Mouse (Mus musculus): ENCODE measurements around the gene B230118H07Rik.

The B230118H07Rik gene

DNA sequence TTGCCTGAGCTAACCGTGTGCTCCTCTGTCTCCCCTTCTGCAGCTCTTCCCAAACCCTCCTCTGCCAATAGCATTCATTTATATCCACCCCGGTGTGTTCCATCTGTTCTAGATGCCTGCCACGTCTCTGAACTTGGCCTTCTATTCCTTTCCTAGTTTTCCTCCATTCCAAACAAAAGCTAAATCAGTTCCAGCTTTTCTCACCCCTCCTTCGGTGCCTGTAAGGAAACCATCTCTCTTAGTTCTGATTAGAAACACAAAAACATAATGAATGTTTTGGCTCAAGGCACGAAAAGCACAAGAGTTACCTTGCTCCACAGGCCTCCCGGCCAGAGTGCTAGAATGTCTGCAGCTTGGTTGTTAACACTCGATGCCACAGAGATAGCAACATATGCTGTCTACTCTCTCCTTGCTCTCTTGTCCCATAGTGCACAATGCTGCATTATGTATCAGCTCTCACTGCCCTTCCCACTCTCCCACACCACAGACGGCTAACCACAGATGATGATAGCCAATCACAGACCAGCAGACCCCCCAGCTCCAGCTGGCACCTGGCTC lies at the start of gene B230118H07Rik, which contains the start of gene Rag1:
Gene B230118H07Rik (minus strand): TSS at position 419 of the 558 bp plus-strand sequence.
Gene Rag1 (minus strand): TSS at position 388 of the 558 bp plus-strand sequence.
- DNase-seq (ENCODE audit: low spot score) = no peak

DNA sequence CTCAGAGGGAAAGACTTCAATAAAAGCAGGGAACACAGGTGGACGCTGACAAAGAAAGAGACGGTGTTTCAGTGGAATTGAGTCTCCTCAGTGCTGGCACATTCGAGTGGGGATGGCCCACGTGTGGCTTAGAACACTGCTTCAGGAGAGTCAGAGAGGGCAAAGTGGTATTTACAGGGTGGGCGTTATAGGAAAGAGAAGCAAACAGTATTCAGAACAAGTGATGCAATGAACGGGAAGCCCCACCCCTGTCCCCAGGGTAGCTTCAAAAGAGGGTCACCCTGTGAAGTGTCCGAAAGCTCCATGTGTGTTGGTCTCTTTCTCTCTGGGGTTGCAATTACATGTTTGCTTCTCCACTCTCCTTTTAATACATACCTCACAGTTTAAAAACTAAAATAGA lies 46.3 kb upstream of the B230118H07Rik start:
- DNase-seq (ENCODE audit: low spot score) = no peak

DNA sequence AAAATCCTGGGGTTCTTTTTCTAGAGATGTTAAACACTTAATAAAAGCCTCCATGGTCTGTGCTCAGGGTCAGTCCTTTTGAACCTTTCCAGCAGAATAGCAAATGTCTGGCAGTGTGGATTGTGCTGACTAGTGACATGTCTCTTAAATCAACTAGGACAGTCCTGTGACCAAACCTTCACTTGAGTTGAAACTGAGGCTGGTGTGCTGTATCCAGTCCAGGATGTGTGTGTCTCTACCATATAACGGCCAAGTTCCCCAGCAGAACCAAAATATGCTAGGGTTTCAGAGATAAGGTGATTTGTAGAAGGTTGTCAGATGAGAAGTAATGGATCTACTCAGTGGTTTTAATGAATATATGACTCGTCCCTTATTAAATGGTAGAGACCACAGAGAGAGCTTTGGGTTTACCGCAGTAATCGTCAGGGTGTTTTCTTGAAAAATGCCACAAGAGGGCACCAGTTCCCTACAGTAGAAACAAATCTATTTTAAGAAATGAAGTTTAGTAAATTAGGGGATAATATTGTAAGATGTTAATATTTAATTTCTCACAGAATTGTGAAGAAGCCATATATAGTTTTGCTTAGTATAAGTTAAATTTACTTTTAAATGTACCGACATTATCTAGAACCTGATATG lies 44.4 kb upstream of the B230118H07Rik start:
- DNase-seq (ENCODE audit: low spot score) = peak; percentile 57

DNA sequence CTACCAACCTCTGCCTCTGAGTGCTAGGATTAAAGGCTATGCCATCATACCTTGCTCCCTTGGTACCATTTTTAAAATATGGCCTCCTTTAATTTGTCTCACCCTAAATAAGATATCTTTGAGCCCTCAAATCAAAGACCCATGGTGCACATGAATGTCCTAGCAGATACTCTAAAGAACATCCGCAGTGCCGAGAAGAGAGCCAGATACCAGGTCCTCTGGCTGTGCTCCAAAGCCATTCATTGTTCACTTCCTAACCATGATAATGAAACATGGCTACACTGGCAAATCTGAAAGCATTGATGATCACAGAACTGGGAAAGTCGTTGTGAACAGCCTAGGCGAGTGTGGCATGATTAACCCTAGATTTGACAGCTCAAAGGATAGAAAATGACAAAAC lies 43.7 kb upstream of the B230118H07Rik start:
- no peak for DNase-seq (ENCODE audit: low spot score)

DNA sequence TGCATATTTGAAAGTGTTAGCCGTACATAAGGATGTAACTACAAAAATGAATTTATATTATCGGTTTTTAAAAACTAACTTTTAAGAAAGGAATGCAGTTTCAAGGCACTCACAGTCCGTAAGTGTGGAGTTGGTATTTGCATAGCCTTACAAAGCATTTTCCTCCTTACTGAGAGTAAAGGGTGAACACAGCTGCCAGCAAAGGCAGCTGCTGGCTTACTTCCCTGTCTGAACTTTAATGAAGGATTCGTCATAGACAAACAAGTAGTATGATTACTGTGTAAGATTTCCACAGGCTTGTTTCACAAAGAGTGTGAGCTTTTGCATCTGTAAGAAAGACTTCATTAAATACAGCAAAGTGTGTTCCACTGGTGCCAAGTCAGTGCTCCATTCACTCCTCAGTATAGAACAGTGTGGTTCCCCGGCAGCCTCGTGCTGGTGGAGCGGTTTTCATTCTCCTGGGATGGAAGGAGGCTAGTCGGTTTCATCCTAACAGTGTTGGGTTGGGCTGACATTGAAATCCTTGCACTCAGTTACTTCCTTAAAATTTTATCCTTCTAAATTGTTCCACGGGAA lies 41.0 kb upstream of the B230118H07Rik start:
- peak; percentile 81 for DNase-seq (ENCODE audit: low spot score)

DNA sequence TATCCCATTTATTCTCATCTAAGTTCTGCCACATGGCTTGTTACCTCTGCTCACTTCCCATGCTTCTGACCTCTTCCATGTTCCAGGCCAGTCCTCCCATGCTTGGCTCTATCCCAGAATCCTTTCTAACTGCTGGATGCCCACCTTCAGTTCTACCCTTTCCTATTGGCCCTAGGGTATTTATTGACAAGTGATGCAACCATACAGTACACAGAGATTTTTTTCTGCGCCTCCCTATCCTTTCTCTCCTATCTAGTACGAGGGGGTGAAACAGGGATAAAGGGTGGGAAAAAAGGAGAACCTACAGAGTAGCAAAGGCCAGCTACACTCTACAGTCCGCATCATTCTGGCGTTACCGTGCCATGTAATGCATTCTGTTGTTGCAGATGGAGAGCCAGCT lies 38.7 kb upstream of the B230118H07Rik start:
- no peak for DNase-seq (ENCODE audit: low spot score)

- no peak for DNase-seq (ENCODE audit: low spot score)
These were observed 35.1 kb upstream of the B230118H07Rik start for GRCm38 (mm10) chr2:101684421-101684820.

GRCm38 (mm10) chr2:101679164-101679784 lies 29.9 kb upstream of the B230118H07Rik start:
- DNase-seq (ENCODE audit: low spot score) = peak; percentile 31

DNA sequence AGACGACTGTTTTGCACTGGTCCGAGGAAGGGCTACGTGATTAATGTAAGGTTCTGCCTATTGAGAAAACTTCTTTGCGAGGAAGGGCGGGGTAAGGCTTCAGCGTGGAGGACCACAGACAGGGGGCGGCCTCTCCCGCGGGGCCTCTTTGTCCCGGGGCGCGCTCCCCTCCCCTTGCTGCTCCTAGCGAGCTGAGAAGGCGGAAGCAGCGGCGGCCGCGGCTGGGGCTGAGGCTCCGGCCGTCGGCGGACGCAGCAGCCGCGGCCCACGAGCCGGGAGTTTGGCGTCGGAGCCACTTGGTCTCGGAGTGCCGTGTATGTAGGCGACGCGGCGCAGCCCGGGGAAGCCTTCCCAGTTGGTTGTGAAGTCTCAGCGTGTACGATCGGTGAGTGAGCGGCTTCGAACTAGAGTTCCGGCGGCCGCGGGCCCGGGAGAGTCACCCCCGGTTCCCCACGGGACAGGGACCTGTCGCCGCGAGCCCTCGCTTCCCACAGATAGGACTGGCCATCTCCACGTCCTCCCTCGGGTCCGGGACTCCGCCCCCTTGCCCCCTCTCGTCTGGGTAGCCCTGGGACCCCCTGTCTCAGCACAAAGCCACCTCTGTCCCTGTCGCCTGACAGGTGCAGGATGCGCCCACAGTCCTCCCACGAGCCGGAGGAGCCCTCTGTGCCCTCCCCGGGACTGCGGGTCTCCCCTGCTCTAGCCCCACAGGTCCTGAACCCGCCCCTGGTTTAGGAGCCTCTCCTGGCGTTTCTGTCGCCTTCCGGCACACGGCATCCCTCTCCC lies 29.1 kb upstream of the B230118H07Rik start, which contains the start of gene Traf6:
Gene Traf6 (plus strand): TSS at position 194 of the 786 bp plus-strand sequence.
- DNase-seq (ENCODE audit: low spot score) = peak; percentile 86

DNA sequence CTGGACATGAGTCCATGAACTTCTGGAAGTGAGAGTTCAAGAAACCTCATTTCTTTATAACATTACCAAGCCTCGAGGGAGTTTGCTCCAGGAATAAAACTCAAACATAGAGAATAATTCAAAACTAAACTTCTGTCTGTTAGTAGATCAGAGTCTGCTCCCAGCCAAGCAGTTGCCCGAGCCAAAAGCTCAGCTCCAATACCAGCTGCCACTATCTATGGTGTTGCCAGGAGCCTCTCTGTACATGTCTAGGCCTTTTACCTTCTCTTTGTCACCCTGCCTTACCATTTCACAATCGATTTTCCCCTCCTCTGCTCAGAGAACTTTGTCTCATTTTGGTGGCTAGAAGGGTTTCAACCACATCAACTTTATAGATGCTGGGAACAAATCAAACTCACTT lies 24.2 kb upstream of the B230118H07Rik start:
- no peak for DNase-seq (ENCODE audit: low spot score)

GRCm38 (mm10) chr2:101668751-101669150 lies 19.4 kb upstream of the B230118H07Rik start:
- DNase-seq (ENCODE audit: low spot score) = no peak

- no peak for DNase-seq (ENCODE audit: low spot score)
These were observed 16.4 kb upstream of the B230118H07Rik start for GRCm38 (mm10) chr2:101665703-101666092.

GRCm38 (mm10) chr2:101665058-101665702 lies 15.8 kb upstream of the B230118H07Rik start:
- peak; percentile 86 for DNase-seq (ENCODE audit: low spot score)

- no peak for DNase-seq (ENCODE audit: low spot score)
These were observed 11.2 kb upstream of the B230118H07Rik start for GRCm38 (mm10) chr2:101660536-101660935.

DNA sequence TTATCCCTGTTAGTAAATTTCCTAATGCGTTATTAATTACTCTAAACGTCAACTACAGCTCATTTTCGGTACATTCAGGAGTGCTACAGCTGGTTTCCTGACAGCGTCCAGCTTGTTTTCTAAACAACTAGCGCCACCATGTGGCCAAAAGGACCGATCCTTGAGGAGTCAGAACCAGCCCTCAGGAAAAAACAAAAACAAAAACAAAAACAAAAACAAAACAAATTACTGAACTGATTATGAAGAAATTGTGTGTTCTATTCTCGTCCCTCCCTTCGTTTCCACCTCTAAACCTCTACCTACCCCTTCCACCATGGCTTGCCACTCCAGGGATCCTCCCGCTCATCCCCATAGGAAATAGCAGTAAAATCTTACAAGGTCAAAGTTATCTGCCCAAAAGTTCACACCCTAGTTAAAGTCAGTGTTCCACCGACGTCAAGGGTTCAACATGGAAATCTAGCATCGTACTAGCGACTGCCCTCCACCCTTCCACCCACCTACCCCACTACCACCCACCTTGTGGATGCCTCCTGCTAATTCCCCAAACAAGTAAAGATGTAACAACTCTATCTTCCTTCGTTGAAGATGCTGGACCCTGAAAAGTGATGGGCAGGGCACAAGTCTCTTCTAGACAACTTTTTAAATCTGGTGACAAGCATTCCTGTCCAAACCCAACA lies 3.7 kb upstream of the B230118H07Rik start:
- peak; percentile 90 for DNase-seq (ENCODE audit: low spot score)

DNA sequence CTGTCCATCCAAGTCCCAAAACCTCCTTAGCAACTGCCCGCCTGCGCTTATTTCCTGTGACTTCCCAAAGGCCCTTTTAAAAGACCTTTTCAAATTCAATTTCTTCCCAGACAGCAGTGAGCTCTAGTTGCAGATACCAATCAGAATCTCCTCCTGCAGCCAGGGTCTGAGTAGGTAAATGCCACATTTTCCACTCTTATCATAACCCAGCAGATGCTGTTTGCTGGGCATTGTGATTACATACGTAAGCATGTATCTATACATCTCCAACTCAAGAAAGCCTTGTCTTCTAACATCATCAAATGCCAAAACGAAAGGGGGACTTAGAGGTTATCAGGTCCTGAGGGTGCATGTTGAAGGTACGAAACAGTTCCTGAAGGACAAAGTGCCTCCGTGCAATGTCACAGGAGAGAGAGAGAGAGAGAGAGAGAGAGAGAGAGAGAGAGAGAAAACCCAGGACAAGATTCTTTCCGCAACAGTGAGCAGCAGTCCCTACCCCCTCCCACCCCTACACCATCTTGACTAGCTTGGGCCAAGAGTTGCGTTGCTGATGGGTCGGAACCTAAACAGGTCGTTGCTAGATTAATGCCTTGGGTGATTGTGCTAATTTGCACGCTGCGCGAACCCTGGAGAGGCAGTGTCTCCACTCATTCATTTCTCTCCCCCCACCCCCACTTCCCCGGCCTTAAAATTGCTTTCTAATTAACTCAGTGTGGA lies 3.0 kb upstream of the B230118H07Rik start:
- DNase-seq (ENCODE audit: low spot score) = no peak

- DNase-seq (ENCODE audit: low spot score) = no peak
These were observed 1.1 kb upstream of the B230118H07Rik start for GRCm38 (mm10) chr2:101650446-101650845.

GRCm38 (mm10) chr2:101648361-101648760 lies 971 bp downstream of the B230118H07Rik start:
- no peak for DNase-seq (ENCODE audit: low spot score)

GRCm38 (mm10) chr2:101645841-101646240 lies 3.5 kb downstream of the B230118H07Rik start:
- DNase-seq (ENCODE audit: low spot score) = no peak

- no peak for DNase-seq (ENCODE audit: low spot score)
These were observed 9.4 kb downstream of the B230118H07Rik start for GRCm38 (mm10) chr2:101639840-101640350.
